Mouse (Mus musculus): ENCODE results near the gene Tgm5. TPM values are rescaled to one million over a fixed set of nuclear protein-coding genes. Genes with fewer than 3 reads are reported as not detected.
"Not testable (repeated sequence)": the region's sequence is repeated elsewhere in the genome, so short reads cannot be mapped to it uniquely, and the experiment has no call there.

Gene Tgm5
- total RNA-seq, 2 experiments from 2014 or later: not detected

DNA sequence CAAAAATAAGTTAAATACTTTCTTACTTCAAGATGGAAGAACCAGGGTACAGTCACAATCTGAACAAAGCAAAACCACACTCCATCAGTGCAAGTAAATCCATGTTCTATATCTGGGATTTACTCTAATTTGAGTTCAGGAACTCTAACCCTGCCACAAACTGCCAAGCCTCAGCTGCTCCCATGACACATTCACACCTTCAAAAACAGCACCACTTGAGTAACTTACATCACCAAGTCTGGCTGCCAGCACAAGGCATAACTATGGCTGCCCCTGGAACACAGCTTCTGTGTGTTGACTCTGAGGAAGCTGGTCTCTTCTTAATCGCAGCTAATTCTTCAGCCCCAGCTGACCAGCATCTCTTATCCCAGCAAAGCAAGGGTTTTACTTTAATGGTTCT lies 68.5 kb downstream of the Tgm5 start:
- TF ChIP-seq CTCF (conservative IDR thresholded peaks at IDR 0.05): no peak
- no peak overlapping the region for H3K4me3 ChIP-seq
- no peak for DNase-seq (ENCODE audit: low spot score in 2 of 2)
- H3K27ac ChIP-seq: no peak overlapping the region

DNA sequence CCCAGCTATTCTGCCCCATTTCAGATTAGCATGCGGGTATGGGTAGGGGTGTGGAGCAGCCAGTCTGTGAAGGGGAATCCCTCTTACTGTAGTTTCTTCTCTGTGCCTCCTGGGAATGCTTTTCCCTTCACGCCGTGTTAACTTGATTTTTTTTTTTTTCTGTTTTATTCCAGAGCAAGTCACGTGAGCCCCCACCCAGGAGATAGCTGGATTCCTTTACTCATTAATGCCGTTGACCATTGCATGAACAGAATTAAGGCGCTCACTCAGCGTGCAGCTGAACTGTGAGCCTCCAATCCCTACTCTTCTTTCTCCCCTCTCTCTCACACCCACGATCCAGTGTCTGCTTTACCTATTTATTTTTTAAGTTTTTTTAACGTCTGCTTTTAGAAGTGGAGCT lies 69.4 kb downstream of the Tgm5 start:
- no peak for TF ChIP-seq CTCF (conservative IDR thresholded peaks at IDR 0.05)

DNA sequence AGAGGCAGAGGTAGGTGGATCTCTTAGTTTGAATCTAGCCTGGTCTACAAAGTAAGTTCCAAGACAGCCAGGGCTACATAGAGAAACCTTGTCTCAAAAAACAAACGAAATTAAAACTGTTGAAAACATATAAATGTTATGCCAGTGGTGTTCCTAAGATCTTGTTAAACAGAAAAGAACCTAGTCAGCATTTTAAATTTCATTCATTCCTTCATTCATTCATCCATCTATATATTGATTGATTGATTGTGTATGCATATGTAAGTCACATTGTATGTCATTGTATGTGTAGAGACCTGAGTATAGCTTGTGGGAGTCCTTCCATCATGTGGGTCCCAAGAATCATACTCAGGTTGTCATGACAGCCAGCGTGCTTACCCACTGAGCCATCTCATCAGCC lies 70.1 kb downstream of the Tgm5 start:
- Histone ChIP-seq H3K4me3 (no peak overlapping the region), H3K27ac (no peak overlapping the region)
- TF ChIP-seq CTCF (conservative IDR thresholded peaks at IDR 0.05): no peak
- no peak for DNase-seq (ENCODE audit: low spot score in 2 of 2)

More for the DNA sequence above, 69.4 kb downstream of the Tgm5 start:
- Histone ChIP-seq H3K27ac (no peak overlapping the region), H3K4me3 (no peak overlapping the region)
- no peak for DNase-seq (ENCODE audit: low spot score in 2 of 2)

GRCm38 (mm10) chr2:121012676-121013075 lies 73.0 kb downstream of the Tgm5 start:
- TF ChIP-seq CTCF (conservative IDR thresholded peaks at IDR 0.05): no peak
- H3K27ac ChIP-seq: no peak overlapping the region
- H3K4me3 ChIP-seq: no peak overlapping the region
- DNase-seq (ENCODE audit: low spot score in 2 of 2): no peak

DNA sequence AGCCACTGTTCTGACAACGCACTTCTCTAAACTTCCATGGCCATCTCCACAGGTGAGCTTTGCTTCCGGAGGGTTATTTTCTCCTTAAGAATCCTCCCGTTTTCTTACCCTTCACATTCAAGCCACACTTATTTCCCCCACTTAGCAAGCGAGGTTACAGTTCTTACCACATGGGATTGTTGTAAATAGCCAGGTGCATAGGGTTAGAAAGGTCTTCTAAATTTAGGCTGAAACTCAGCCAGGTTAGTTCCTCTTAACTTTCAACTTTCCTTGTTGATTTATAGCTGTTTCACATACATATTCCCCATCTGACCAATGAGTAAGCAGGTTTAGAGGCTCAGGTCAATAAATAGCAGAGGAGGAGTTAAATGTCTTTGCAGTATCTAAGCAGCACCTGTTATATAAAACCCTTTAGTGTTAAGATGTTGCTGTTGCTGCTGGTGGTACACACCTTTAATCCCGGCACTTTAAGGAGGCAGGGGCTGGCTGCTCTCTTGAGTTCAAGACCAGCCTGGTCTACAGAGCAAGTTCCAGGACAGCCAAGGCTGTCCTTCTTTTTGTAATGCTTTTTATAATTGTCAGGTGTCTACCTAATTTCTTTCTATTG lies 76.5 kb downstream of the Tgm5 start:
- TF ChIP-seq CTCF (conservative IDR thresholded peaks at IDR 0.05): no peak
- H3K4me3 ChIP-seq: peak overlapping the region; percentile 79
- 0 out of 2 replicates have a peak overlapping the region, but pooled peaks have one; percentile 85 for H3K27ac ChIP-seq
- DNase-seq (ENCODE audit: low spot score in 2 of 2): no peak

- no peak for DNase-seq (ENCODE audit: low spot score in 2 of 2)
- Histone ChIP-seq H3K27ac (peak overlapping the region; percentile 85), H3K4me3 (peak overlapping the region; percentile 79)
- no peak for TF ChIP-seq CTCF (conservative IDR thresholded peaks at IDR 0.05)
These were observed 77.0 kb downstream of the Tgm5 start for GRCm38 (mm10) chr2:121008664-121009007.

GRCm38 (mm10) chr2:121007925-121008663 lies 77.5 kb downstream of the Tgm5 start, which contains the start of gene Ccndbp1:
Ccndbp1 (plus strand) TSS chr2:121008403.
- peak; percentile 81 to 86 for DNase-seq (ENCODE audit: low spot score in 2 of 2)
- peak within 1 kb of the TSS; percentile 85 for H3K27ac ChIP-seq
- TF ChIP-seq CTCF (conservative IDR thresholded peaks at IDR 0.05): no peak
- peak within 1 kb of the TSS; percentile 79 for H3K4me3 ChIP-seq

GRCm38 (mm10) chr2:121006986-121007385 lies 78.7 kb downstream of the Tgm5 start:
- H3K27ac ChIP-seq: no peak overlapping the region
- no peak for DNase-seq (ENCODE audit: low spot score in 2 of 2)
- no peak overlapping the region for H3K4me3 ChIP-seq
- TF ChIP-seq CTCF (conservative IDR thresholded peaks at IDR 0.05): no peak

DNA sequence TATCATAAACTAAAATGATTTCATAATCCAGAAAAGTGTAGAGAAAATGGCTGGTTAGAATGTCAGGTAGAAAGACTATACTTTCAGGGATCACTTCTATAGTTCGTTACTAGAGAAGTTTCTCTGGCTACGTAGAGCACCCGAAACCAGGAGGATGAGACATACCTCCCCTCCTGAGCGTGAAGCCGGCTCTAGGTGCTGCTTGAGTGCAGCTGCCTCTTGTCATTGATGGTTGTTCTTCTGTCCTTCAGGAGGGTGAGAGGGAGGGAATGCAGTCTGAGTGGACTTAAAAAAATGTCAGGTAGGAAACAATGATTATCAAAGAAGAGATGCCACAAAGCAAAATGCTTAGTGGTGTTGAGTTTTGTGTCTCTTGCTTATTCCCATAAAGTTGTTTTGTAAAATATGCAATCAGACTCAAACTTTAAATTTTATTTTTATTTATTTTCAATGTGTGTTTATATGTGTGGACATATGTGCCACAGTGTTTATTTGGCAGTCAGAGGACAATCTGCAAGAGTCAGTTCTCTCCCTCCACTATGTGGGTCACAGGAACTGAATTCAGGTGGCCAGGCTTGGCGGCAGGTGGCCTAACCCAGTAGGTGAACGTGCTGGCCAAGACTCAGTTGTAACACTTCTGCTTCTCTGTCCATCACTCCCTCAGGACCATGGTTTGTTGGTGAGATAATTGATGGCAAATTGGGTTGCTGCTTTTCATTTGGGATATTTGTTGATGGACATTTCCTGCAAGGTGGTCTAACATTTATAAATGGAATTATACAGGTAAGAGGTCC lies 81.4 kb downstream of the Tgm5 start:
- Histone ChIP-seq H3K27ac (no peak overlapping the region), H3K4me3 (no peak overlapping the region)
- no peak for DNase-seq (ENCODE audit: low spot score in 2 of 2)
- no peak for TF ChIP-seq CTCF (conservative IDR thresholded peaks at IDR 0.05)

GRCm38 (mm10) chr2:121003586-121003985 lies 82.1 kb downstream of the Tgm5 start:
- Histone ChIP-seq H3K27ac (no peak overlapping the region), H3K4me3 (no peak overlapping the region)
- TF ChIP-seq CTCF (conservative IDR thresholded peaks at IDR 0.05): peak; percentile 62
- no peak for DNase-seq (ENCODE audit: low spot score in 2 of 2)

GRCm38 (mm10) chr2:120998863-120999262 lies 86.8 kb downstream of the Tgm5 start:
- no peak for DNase-seq (ENCODE audit: low spot score in 2 of 2)
- no peak for TF ChIP-seq CTCF (conservative IDR thresholded peaks at IDR 0.05)
- Histone ChIP-seq H3K27ac (no peak overlapping the region), H3K4me3 (no peak overlapping the region)

DNA sequence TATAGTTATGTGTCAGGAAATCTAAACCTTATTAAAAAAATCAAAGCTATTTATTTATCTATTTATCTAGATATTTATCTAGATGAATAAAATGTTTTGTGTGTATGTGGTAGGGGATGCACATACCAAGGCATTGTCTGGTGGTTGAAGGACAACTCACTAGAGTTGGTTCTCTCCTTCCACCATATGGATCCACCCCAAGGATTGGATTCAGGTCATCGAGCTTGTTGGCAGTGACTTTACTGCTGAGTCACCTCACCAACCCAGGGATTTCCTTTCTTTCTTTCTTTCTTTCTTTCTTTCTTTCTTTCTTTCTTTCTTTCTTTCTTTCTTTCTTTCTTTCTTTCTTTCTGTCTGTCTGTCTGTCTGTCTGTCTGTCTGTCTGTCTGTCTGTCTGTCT lies 89.0 kb downstream of the Tgm5 start:
- not testable (repeated sequence) for DNase-seq (ENCODE audit: low spot score in 2 of 2)

More for the DNA sequence above, 89.0 kb downstream of the Tgm5 start:
- H3K27ac ChIP-seq, H3K4me3 ChIP-seq: not testable (repeated sequence)

Other genes starting within 250 kb of the Tgm5 start
- 10 to 100 TPM; 24.0 to 38.2 TPM for gene Cdan1, start 235.7 kb downstream of the Tgm5 start, total RNA-seq (2021)
- gene Ttbk2, start 235.2 kb downstream of the Tgm5 start, total RNA-seq (2021): 10 to 100 TPM; 70.6 to 71.4 TPM
- gene Ubr1, start 115.1 kb downstream of the Tgm5 start, total RNA-seq (2021): 10 to 100 TPM; 44.7 to 48.0 TPM
- 10 to 100 TPM; 26.2 to 26.6 TPM for gene Tmem62, start 108.8 kb downstream of the Tgm5 start, total RNA-seq (2021)
- gene Ccndbp1, start 77.4 kb downstream of the Tgm5 start, total RNA-seq (2021): 10 to 100 TPM; 57.8 to 58.8 TPM
- gene Epb42, start 48.8 kb downstream of the Tgm5 start, total RNA-seq (2021): not detected
- under 1 TPM in 1 of 2 experiments, not detected in 1; 0.33 TPM for gene Tgm7, start 24.0 kb upstream of the Tgm5 start, total RNA-seq (2021)
- gene Adal, start 54.6 kb upstream of the Tgm5 start, total RNA-seq (2021): 10 to 100 TPM; 17.6 to 17.9 TPM
- gene Lcmt2, start 54.8 kb upstream of the Tgm5 start, total RNA-seq (2021): 1 to 10 TPM; 8.3 to 9.6 TPM
- 10 to 100 TPM; 39.0 to 42.3 TPM for gene Tubgcp4, start 84.8 kb upstream of the Tgm5 start, total RNA-seq (2021)
- 1 to 10 TPM; 5.0 to 6.6 TPM for gene Zscan29, start 85.3 kb upstream of the Tgm5 start, total RNA-seq (2021)
- 100 to 1,000 TPM; 148 to 162 TPM for gene Trp53bp1, start 185.6 kb upstream of the Tgm5 start, total RNA-seq (2021)
- 100 to 1,000 TPM; 622 to 629 TPM for gene Map1a, start 203.8 kb upstream of the Tgm5 start, total RNA-seq (2021)